41 mouse cellular contexts compared by ENCODE assay signal in genomic region chr1:107098417-107098816, GRCm38 (mm10). TPM values are rescaled to one million over a fixed set of nuclear protein-coding genes. Genes with fewer than 3 reads are reported as not detected.
"Had no signal": no experiment of that assay in that cellular context is flagged by ENCODE, and none has a peak within 500 bp of the region (broad histone marks: within the 10 kb centered on the region; RNA-seq: fewer than 3 reads in every experiment).

No protein-coding gene starts in this region.

- H3K9ac ChIP-seq: heart, embryonic 13.5 days; heart, embryonic 15.5 days; hindbrain, embryonic 13.5 days; hindbrain, embryonic 15.5 days; kidney, embryonic 15.5 days; limb, embryonic 12.5 days; liver, embryonic 12.5 days had no signal

- H3K36me3 ChIP-seq: heart, embryonic 13.5 days; heart, embryonic 15.5 days; hindbrain, embryonic 13.5 days; hindbrain, embryonic 15.5 days; kidney, embryonic 15.5 days; limb, embryonic 10.5 days; limb, embryonic 12.5 days; liver, embryonic 12.5 days had no signal

- H3K27me3 ChIP-seq: heart, embryonic 13.5 days; heart, embryonic 15.5 days; hindbrain, embryonic 13.5 days; hindbrain, embryonic 15.5 days; kidney, embryonic 15.5 days; limb, embryonic 12.5 days; liver, embryonic 12.5 days had no signal

- H3K4me2 ChIP-seq: heart, embryonic 11.5 days; heart, embryonic 13.5 days; heart, embryonic 15.5 days; hindbrain, embryonic 13.5 days; hindbrain, embryonic 15.5 days; kidney, embryonic 15.5 days; limb, embryonic 12.5 days; liver, embryonic 12.5 days had no signal

- H3K27ac ChIP-seq: heart, embryonic 13.5 days; heart, embryonic 15.5 days; hindbrain, embryonic 13.5 days; hindbrain, embryonic 15.5 days; hindbrain, postnatal 0 days; kidney, embryonic 15.5 days; kidney, postnatal 0 days; limb, embryonic 10.5 days; limb, embryonic 12.5 days; liver, embryonic 12.5 days had no signal

- H3K4me1 ChIP-seq: heart, embryonic 13.5 days; heart, embryonic 15.5 days; hindbrain, embryonic 13.5 days; hindbrain, embryonic 15.5 days; kidney, embryonic 15.5 days; limb, embryonic 10.5 days; limb, embryonic 12.5 days; liver, embryonic 12.5 days had no signal

- DNase-seq: gastrocnemius, postnatal 14 days; gastrocnemius, postnatal 36 days; heart, adult 18-20 months; heart, postnatal 14 days; heart, postnatal 36 days; kidney, adult 11 months; kidney, adult 2 months; kidney, adult 9 months; kidney, postnatal 14 days; kidney, postnatal 36 days; layer of hippocampus, adult 9-11 months; layer of hippocampus, postnatal 36 days had no signal

- ATAC-seq: hindbrain, postnatal 0 days; intestine, embryonic 16.5 days; liver, embryonic 12.5 days had no signal

- H3K9me3 ChIP-seq: heart, embryonic 13.5 days; heart, embryonic 15.5 days; hindbrain, embryonic 13.5 days; hindbrain, embryonic 15.5 days; kidney, embryonic 15.5 days; limb, embryonic 10.5 days; limb, embryonic 12.5 days; liver, embryonic 12.5 days had no signal

- H3K4me3 ChIP-seq: heart, embryonic 13.5 days; heart, embryonic 15.5 days; hindbrain, embryonic 13.5 days; hindbrain, embryonic 15.5 days; kidney, embryonic 15.5 days; limb, embryonic 10.5 days; limb, embryonic 12.5 days; liver, embryonic 12.5 days had no signal

RNA-seq across cellular contexts. Expression of gene Serpinb3d, which starts 15.1 kb away (rescaled TPM):
- total RNA-seq: gastrocnemius, adult 18-20 months; gastrocnemius, adult 8-10 months; gastrocnemius, postnatal 14 days; gastrocnemius, postnatal 36 days; heart, adult 18-20 months; heart, adult 8-10 months; heart, postnatal 14 days; heart, postnatal 36 days; hematopoietic stem cell, adult 5-6 weeks; hindbrain, postnatal 0 days; layer of hippocampus, adult 18-20 months; layer of hippocampus, adult 8-10 months; layer of hippocampus, postnatal 14 days; layer of hippocampus, postnatal 36 days; left cerebral cortex, adult 18-20 months; left cerebral cortex, adult 8-10 months; left cerebral cortex, postnatal 10 days; left cerebral cortex, postnatal 36 days; liver, adult 2 months had no signal
- polyA plus RNA-seq: gonadal fat pad, adult 2 months; heart, embryonic 11.5 days; heart, embryonic 13.5 days; heart, embryonic 15.5 days; heart, postnatal 0 days; hindbrain, embryonic 11.5 days; hindbrain, embryonic 13.5 days; hindbrain, embryonic 15.5 days; hindbrain, postnatal 0 days; intestine, embryonic 14.5 days; intestine, embryonic 16.5 days; kidney, adult 2 months; kidney, embryonic 15.5 days; kidney, postnatal 0 days; large intestine, adult 2 months; limb, embryonic 10.5 days; limb, embryonic 12.5 days; liver, adult 2 months; liver, embryonic 12.5 days had no signal

RNA-seq across cellular contexts. Expression of gene Serpinb3a, which starts 46.3 kb away (rescaled TPM):
- total RNA-seq: gastrocnemius, adult 18-20 months; gastrocnemius, adult 8-10 months; gastrocnemius, postnatal 14 days; gastrocnemius, postnatal 36 days; heart, adult 18-20 months; heart, adult 8-10 months; heart, postnatal 14 days; heart, postnatal 36 days; hematopoietic stem cell, adult 5-6 weeks; hindbrain, postnatal 0 days; layer of hippocampus, adult 18-20 months; layer of hippocampus, adult 8-10 months; layer of hippocampus, postnatal 14 days; layer of hippocampus, postnatal 36 days; left cerebral cortex, adult 18-20 months; left cerebral cortex, adult 8-10 months; left cerebral cortex, postnatal 10 days; left cerebral cortex, postnatal 36 days; liver, adult 2 months had no signal
- polyA plus RNA-seq: gonadal fat pad, adult 2 months; heart, embryonic 11.5 days; heart, embryonic 13.5 days; heart, embryonic 15.5 days; heart, postnatal 0 days; hindbrain, embryonic 11.5 days; hindbrain, embryonic 13.5 days; hindbrain, embryonic 15.5 days; hindbrain, postnatal 0 days; intestine, embryonic 14.5 days; intestine, embryonic 16.5 days; kidney, adult 2 months; kidney, embryonic 15.5 days; kidney, postnatal 0 days; large intestine, adult 2 months; limb, embryonic 10.5 days; limb, embryonic 12.5 days; liver, adult 2 months; liver, embryonic 12.5 days had no signal
